Mouse (Mus musculus) liver, adult (tissue): ENCODE data around the gene Rbm20.

Source experiments
- GATA4 ChIP-seq: IDR thresholded peaks from 2 replicates; pipeline ENCODE4 v1.6.1; 2014; ENCODE audit warnings: mild to moderate bottlenecking, low read length; ENCODE audit not compliant: insufficient replicate concordance

Rbm20 gene

DNA sequence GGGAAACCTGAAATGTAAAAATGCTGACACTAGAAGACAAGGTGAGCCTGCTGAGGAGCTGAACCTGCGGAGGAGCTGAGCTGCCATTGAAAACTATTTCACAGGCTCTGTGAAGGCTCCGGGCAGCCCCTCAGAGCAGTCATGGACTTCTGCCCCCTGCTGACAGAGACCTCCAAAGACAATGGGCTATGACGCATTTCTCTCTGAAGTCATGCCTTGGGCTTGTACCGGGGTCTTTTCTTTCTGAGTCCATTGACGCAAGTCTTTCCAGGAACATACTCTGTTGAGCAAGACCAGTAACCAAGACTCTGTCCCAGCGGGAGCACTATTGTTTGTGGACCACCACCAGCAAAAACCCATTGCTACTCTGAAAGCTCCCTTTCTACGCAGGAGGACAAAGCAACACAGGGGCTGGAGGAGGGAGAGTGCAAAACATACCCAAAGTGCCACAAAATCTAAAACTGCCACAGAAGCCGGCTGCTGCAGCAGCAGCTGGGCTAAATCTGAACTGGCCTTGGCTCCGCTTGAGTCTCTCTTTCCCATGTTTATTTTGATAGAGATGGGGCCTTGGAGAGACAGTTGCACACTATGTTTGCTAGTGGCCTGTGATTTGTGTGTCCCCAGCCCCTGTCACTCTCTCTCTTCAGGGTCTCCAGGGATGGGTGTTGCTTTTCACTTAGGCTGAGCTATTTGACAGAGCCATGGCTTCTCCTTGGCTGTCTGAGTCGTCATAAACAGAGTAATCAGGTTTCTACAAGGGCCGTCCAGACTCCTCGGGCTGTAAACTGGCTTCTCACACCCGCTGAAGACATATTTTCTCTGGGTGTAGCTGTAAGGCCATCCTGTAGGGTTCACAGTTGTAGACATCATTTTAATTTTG is 144.4 kb downstream of the Rbm20 start:
- TF ChIP-seq GATA4 = no peak

DNA sequence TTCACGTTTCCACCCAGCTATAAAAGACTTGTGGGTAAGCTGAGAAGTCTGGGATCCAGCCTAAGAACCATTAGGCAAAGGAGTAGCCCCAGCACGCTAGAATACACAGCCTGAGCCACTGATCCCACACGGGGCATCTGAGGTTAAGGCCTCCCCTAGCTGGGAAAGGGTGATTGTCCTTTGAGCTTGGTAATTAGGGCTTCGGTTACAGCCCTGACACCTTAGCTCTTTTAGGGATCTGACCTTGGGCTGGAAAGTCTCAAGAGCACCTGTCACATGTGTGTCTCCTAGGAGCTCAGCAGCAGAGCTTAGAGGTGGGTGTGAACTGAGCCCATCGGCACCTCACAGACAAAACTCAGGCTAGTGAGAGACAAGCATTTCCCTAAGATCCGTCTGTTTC is 146.7 kb downstream of the Rbm20 start:
- TF ChIP-seq GATA4 = no peak

DNA sequence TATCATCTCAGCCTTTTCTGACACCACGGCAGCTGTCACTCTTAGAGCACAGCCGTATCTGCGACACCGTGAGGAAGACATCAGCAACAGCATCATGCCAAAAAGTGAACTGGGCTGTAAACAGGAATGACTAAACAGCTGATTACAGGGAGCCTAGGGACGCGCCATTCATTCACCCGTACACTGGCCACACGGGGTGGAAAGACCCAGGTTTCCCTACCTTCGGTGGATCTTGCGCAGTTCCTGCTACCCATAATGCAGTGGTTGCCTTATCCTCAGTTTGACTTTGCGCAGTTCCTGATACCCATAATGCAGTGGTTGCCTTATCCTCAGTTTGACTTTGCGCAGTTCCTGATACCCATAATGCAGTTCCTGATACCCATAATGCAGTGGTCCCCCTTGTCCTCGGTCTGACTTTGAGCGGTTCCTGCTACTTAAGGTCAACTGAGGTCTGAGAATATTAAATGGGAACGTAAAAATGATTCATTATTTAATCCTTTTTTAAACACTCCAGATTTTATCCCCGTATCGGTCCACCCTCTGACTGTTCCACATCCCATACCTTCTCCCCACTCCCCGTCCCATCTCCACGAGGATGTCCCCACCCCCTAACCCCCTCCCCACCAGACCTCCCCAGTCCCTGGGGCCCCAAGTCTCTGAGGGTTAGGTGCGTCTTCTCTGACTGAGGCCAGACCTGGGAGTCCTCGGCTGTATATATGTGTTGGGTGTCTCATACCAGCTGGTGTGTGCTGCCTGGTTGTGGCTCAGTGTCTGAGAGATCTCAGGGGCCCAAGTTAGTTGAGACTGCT is 148.0 kb downstream of the Rbm20 start:
- TF ChIP-seq GATA4 = no peak

DNA sequence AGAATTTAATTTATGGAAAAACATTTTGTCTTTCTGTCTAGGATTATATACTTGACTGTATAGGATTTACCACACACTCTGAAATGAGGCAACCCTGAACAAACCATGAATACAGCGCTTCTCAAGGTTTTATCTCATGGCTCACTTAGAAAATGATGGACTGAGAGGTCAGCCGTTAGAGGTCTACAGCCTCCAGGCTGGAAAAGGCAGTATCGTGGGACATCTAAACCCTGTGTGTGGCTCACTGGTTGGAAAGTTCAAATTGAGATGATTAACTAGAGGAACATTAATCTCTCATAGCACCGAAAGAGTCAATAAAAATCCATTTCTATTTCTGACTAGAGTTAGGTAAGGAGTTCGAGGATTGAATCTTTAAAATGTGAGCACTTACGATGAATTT is 152.9 kb downstream of the Rbm20 start:
- TF ChIP-seq GATA4 = no peak

DNA sequence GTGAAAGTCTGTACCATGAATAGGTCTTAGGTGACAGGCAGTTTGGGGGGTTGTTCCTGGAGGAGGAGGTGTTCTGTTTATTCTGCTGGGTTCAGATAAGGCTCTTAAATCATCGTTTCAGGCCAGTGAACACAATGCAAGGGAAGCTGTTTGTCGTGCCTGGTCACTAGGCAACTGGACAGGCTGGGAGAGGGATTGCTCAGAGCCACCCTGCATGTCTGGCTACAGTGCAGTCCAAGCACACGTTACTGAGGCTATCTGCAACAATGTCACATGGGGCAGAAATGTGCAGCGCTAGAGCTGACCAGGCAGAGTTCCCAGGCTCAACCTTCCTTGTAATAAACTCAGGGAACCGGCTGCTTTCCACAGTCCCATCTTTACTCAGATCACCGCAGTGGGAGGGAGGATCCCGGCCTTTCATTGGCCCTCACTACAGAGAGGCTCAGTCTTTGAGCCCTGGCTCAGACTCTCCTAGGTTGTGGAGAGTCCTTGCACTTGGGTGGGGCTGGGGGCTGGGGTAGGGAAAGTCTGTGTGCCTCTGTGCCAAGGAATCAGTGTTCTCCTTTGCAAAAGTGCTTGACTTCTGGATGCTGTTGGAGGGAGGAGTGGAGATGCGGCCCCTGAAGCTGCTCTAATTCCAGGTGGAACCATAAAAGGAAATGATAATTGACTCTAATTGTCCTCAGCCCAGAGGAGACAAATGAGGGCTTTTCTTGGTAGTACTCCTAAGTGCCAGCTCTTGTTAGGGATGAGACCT is 153.5 kb downstream of the Rbm20 start:
- TF ChIP-seq GATA4 = no peak

DNA sequence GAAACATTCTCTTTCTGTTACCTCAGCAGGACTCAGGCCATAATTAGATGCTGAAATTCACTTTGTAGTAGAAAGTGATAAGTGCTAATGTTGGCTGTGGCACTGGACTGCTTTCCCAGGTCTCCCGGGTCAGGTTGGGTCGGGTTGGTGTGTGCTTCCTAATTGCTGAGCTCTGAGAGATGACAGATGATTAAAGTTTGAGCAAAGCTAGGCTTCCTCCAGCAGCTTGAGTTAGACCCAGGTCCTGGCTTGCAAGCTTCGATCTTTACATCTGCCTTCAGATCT is 154.0 kb downstream of the Rbm20 start:
- no peak for TF ChIP-seq GATA4

DNA sequence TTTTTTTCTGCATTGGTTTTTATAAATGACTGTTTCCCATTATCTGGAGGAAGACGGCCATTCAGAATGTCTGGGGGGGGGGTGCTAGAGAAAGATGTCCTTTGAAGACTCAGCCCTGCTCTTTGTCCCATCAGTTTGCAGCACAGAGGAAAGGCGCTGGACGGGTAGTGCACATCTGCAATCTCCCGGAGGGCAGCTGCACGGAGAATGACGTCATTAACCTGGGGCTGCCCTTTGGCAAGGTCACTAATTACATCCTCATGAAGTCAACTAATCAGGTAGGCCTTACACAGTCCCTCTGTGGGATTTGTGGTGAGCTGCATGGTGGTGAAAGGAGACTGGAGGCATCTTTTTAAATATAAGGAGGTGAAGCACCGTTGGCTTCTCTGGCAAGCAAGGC is 155.4 kb downstream of the Rbm20 start:
- no peak for TF ChIP-seq GATA4

DNA sequence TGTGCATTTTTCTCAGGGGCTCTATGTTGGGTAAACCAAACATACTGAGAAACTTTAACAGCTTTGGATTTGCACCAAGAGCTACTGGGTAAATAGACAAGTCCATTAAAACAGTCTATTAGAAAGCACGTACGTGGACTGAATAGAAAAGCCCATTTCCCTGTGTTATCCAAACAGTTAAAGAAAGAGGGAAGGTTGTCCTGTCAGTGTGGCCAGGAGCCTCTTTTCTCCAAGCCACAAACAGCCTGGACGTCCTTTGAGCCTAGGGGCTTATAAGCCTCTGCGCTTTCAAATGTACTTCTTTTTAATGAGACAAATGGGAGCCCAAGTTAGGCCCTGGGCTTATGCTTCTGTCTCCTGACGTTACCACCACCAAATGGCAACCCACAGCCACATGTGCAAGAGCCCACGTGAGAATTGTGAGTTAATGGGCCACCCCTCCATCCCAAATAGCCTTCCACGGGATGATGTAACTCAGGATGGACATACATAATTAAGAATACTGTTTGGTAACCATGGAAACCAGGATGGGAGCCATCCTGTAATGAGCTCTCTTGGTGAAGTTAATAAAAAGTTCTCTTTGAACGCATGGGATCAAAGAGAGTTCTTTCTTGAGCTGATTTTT is 156.8 kb downstream of the Rbm20 start:
- no peak for TF ChIP-seq GATA4

DNA sequence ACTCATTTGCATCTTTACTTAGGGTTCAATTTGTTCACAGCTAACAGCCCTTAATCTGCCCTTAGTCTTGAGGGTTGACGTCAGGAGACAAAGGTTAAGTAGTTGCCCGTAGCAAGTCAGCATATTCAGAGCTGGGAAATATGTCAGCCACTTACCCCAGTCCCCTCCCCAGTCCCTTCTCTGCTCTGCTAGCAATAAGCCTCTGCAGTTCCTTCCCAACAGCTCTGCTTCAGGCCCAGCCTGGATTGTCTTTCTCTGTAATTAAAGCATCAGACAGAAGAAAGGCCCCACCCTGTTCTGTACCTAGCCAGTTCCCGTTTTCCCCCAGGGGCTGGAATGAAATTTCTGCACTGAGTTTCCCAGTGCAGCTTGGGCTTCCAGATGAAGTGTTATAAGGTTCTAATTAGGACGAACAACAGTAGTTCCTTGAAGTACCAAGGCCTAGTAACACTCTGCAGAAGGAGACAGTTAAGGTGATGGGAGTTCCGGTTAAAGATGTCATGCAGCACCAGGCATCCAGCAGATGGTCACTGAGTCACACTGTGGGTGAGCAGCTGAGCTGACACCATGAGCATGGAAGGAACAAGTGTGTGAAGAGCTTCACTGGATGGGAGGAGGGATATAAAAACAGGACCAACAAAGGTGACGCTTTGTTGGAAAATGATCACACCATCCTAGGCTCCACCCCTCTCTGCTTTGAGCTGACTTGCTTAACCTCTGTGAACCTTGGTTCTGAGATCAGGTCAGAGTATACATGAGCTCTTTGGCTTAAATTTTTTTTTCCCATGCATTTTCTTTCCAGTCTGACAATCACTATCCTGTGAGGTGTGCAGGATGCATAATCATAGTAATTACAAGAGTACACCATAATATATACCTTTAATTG is 159.7 kb downstream of the Rbm20 start:
- TF ChIP-seq GATA4 = no peak

DNA sequence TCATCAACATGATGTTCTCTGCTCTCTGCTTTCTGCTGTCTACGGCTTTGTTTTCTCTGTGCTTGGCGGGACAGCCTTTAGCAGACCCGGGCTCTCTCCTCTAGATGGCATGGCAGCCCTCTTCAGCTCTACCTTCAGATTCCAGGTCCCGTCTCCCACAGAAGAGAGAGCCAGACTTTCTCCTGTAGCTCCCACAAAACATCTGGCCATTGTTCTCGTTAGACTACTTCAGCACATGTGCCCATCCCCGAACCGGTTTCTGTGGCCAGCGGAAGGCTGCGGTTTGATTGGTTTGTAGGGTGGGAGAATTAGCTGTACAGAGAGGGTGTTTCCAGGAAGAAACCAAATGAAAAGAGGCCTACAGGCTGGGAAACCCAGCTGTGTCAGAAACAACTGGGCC is 161.7 kb downstream of the Rbm20 start:
- no peak for TF ChIP-seq GATA4

DNA sequence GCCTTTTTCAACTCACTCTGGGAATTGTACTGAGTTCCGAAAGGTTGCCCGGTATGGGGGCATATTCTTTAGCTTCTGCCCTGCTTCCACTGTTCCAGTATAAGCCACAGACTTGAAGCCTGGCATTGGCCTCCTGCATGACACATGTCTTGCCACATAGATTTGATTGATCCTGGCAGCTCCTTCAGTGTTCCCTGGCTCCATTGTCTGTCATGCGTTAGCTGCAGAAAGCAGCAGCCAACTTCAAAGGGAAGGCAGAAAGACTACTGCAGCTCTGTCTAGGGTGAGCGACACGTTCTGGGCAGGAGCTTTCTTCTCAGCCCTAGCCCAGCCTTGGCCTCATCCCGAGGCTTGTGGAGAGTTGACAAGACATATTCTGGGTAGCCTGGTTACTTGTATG is 162.7 kb downstream of the Rbm20 start:
- no peak for TF ChIP-seq GATA4

DNA sequence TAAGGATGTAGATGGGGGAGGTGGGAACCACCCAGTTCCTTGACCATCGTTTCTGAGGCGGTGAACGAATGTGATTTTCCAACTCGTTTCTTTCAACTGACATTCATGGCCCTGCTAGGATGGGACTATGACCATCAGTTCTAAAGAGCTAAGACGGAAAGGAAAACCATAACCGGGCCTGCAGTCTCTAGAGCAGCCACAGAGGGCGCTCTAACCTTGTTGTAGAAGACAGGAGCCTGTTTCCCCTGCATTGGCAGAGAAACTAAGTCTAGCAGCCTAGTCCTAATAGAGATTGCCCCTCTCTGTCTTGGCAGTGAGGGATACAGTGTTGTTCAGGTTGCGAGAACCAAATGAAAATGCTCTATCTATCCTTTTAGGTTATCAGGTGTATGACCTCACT is 164.8 kb downstream of the Rbm20 start:
- no peak for TF ChIP-seq GATA4

DNA sequence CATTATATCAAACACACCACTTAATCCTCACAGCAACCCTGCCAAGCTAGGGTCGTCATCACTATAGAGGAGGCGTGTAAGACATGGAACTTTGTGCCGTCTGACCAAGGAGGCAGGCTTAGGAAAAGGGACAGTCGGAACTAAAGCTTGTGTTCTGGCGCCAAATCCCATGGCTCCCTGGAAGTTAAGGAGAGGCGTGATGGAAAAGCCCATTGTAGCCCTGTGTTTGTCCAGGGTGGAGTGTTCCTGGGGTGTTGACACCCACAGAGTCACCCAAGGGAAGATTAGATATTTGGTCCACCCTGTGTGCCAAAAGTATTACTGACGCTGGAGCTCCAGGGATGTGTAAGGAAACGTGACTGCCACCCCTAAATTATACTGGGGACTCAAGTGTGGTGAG is 166.9 kb downstream of the Rbm20 start:
- TF ChIP-seq GATA4 = no peak

DNA sequence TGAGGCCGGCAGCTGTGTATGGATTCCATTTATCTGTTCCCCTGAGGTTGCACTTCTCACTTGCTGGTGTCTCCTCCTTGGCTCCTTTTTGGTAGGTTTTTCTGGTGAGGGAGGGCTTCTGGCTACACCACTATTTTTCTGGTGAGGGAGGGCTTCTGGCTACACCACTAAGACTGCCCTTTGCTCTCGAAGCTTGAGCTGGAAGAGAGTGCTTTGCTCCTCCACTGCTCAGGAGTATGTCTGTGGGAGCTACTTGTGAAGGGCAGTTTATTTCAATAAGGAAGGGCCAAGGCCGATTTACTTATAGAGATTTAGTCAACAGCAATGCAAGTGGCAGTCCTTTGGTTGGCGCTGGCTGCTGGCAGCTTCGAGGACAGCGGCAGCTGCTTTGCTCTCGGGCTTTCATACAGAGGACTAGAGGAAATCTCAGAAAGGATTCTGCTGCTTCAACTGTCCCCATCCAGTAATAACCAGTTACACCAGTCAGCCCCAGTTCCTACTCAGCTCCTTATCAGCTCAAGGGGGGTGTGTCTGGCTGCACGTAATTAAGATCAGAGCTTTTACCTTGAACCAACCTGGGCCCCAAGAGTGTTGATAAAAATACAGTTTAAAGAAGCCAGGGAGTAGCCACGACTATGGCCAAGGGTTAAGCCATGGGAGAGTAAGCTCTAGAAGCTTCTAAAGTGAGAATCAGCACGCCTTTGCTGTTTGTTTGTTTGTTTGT is 171.3 kb downstream of the Rbm20 start:
- TF ChIP-seq GATA4 = no peak
